12 mouse cellular contexts compared by ENCODE assay signal in genomic region chr4:106949200-106949599, GRCm38 (mm10). TPM values are rescaled to one million over a fixed set of nuclear protein-coding genes. Genes with fewer than 3 reads are reported as not detected.
A peak's percentile ranks its signal among the peaks of the same experiment; 100 is the strongest.
DNase-seq lines count a peak whose midpoint lies in the region; ATAC-seq and TF ChIP-seq lines count a peak whose summit lies in the region.
"Had no signal": no experiment of that assay in that cellular context is flagged by ENCODE, and none has a peak within 500 bp of the region (broad histone marks: within the 10 kb centered on the region; RNA-seq: fewer than 3 reads in every experiment).

No protein-coding gene starts in this region.

- WGBS in embryonic facial prominence, embryonic 12.5 days, result 55% methylated on average over 6 of the region's 6 CpGs
- 59% methylated on average over 6 of the region's 6 CpGs for WGBS in embryonic facial prominence, embryonic 10.5 days
- 63% methylated on average over 6 of the region's 6 CpGs for WGBS in kidney, postnatal 0 days
- WGBS in kidney, adult 2 months, result 82% methylated on average over 6 of the region's 6 CpGs
- 65% methylated on average over 6 of the region's 6 CpGs for WGBS in heart, embryonic 11.5 days (ENCODE audit: insufficient replicate concordance)

- DNase-seq in embryonic facial prominence, embryonic 10.5 days (ENCODE audit: low spot score), result no peak
- DNase-seq in kidney, postnatal 0 days (ENCODE audit: low spot score), result no peak
- no peak for DNase-seq in kidney, adult 2 months
- peak; percentile 51 for DNase-seq in right cerebral cortex, adult 18-20 months
- DNase-seq in right cerebral cortex, postnatal 36 days (ENCODE audit: low spot score in 2 of 2), result no peak
- peak; percentile 57 for DNase-seq in thymus, postnatal 4 days
- DNase-seq: adrenal gland, postnatal 10 days; cerebellum, adult 2 months had no signal

- peaks cover 80% of the 10 kb centered on the region for H3K4me1 ChIP-seq in embryonic facial prominence, embryonic 12.5 days
- peaks cover 89% of the 10 kb centered on the region for H3K4me1 ChIP-seq in embryonic facial prominence, embryonic 10.5 days
- H3K4me1 ChIP-seq in kidney, postnatal 0 days (replicated peaks; ENCODE audit: insufficient read depth, low read length), result peaks cover 22% of the 10 kb centered on the region
- no peaks in the 10 kb centered on the region for H3K4me1 ChIP-seq in kidney, adult 2 months (ENCODE audit: control insufficient read depth, insufficient read depth, low read length)
- H3K4me1 ChIP-seq in heart, embryonic 11.5 days (ENCODE audit: control insufficient read depth, insufficient read depth, low read length), result peaks cover 56% of the 10 kb centered on the region

- no peak for TF ChIP-seq POLR2A in kidney, adult 2 months (IDR thresholded peaks at IDR 0.05; ENCODE audit: low read depth, low read length)

- H3K27ac ChIP-seq in embryonic facial prominence, embryonic 12.5 days, result peak overlapping the region; percentile 41; the same call in 1 of the 2 replicates
- no peak overlapping the region for H3K27ac ChIP-seq in embryonic facial prominence, embryonic 10.5 days (replicated peaks)
- H3K27ac ChIP-seq in kidney, postnatal 0 days, result no peak overlapping the region
- no peak overlapping the region for H3K27ac ChIP-seq in kidney, adult 2 months (ENCODE audit: insufficient read depth, low read depth, low read length)
- H3K27ac ChIP-seq in heart, embryonic 11.5 days (ENCODE audit: low read depth, low read length), result no peak overlapping the region
- H3K27ac ChIP-seq: neural tube, embryonic 12.5 days had no signal

- no peak overlapping the region for H3K4me2 ChIP-seq in embryonic facial prominence, embryonic 12.5 days (replicated peaks)
- H3K4me2 ChIP-seq in kidney, postnatal 0 days (ENCODE audit: low read length), result no peak overlapping the region
- no peak overlapping the region for H3K4me2 ChIP-seq in heart, embryonic 11.5 days
- H3K4me2 ChIP-seq: neural tube, embryonic 12.5 days had no signal

- no peak for ATAC-seq in embryonic facial prominence, embryonic 12.5 days (ENCODE audit: insufficient number of reproducible peaks, insufficient read depth, low FRiP score, low TSS enrichment)
- no peak for ATAC-seq in kidney, postnatal 0 days (replicated peaks; ENCODE audit: low FRiP score, low read depth)
- no peak for ATAC-seq in heart, embryonic 11.5 days (replicated peaks; ENCODE audit: insufficient number of reproducible peaks, low FRiP score, low TSS enrichment)
- ATAC-seq: lung, postnatal 0 days had no signal

- no peak for TF ChIP-seq CTCF in kidney, postnatal 0 days (IDR thresholded peaks at IDR 0.05; ENCODE audit: low read depth)
- no peak for TF ChIP-seq CTCF in kidney, adult 2 months (conservative IDR thresholded peaks at IDR 0.05; ENCODE audit: insufficient read depth, insufficient read length, low read depth, low read length)

- H3K9me3 ChIP-seq in embryonic facial prominence, embryonic 12.5 days, result no peaks in the 10 kb centered on the region
- no peaks in the 10 kb centered on the region for H3K9me3 ChIP-seq in embryonic facial prominence, embryonic 10.5 days
- no peaks in the 10 kb centered on the region for H3K9me3 ChIP-seq in kidney, postnatal 0 days (replicated peaks; ENCODE audit: low read length)
- H3K9me3 ChIP-seq in heart, embryonic 11.5 days (replicated peaks; ENCODE audit: control insufficient read depth, low read length), result no peaks in the 10 kb centered on the region
- H3K9me3 ChIP-seq: neural tube, embryonic 12.5 days had no signal

- no peak overlapping the region for H3K9ac ChIP-seq in embryonic facial prominence, embryonic 12.5 days
- H3K9ac ChIP-seq in kidney, postnatal 0 days (ENCODE audit: low read depth, low read length), result 0 out of 2 replicates have a peak overlapping the region, but pooled peaks have one; percentile 9
- H3K9ac ChIP-seq in heart, embryonic 11.5 days (ENCODE audit: low read depth, low read length), result no peak overlapping the region
- H3K9ac ChIP-seq: neural tube, embryonic 12.5 days had no signal

- H3K4me3 ChIP-seq in embryonic facial prominence, embryonic 12.5 days, result no peak overlapping the region
- no peak overlapping the region for H3K4me3 ChIP-seq in embryonic facial prominence, embryonic 10.5 days
- H3K4me3 ChIP-seq in kidney, postnatal 0 days (replicated peaks; ENCODE audit: low read depth, low read length), result no peak overlapping the region
- H3K4me3 ChIP-seq in kidney, adult 2 months (ENCODE audit: insufficient read depth, low read depth, low read length), result no peak overlapping the region
- no peak overlapping the region for H3K4me3 ChIP-seq in heart, embryonic 11.5 days (ENCODE audit: low read depth, low read length)
- H3K4me3 ChIP-seq: neural tube, embryonic 12.5 days had no signal

- H3K27me3 ChIP-seq in embryonic facial prominence, embryonic 12.5 days, result no peaks in the 10 kb centered on the region
- no peaks in the 10 kb centered on the region for H3K27me3 ChIP-seq in embryonic facial prominence, embryonic 10.5 days (replicated peaks; ENCODE audit: low read depth, poor library complexity, severe bottlenecking)
- no peaks in the 10 kb centered on the region for H3K27me3 ChIP-seq in kidney, postnatal 0 days (ENCODE audit: insufficient read depth, low read length)
- H3K27me3 ChIP-seq in kidney, adult 2 months (replicated peaks; ENCODE audit: control insufficient read depth, insufficient read depth, low read length), result no peaks in the 10 kb centered on the region
- H3K27me3 ChIP-seq in heart, embryonic 11.5 days (ENCODE audit: control insufficient read depth, insufficient read depth, low read length), result no peaks in the 10 kb centered on the region
- H3K27me3 ChIP-seq: neural tube, embryonic 12.5 days had no signal

- H3K36me3 ChIP-seq in embryonic facial prominence, embryonic 12.5 days, result peaks cover 16% of the 10 kb centered on the region
- H3K36me3 ChIP-seq in embryonic facial prominence, embryonic 10.5 days (replicated peaks), result peaks cover 70% of the 10 kb centered on the region
- H3K36me3 ChIP-seq in kidney, postnatal 0 days (ENCODE audit: insufficient read depth, low read length), result no peaks in the 10 kb centered on the region
- no peaks in the 10 kb centered on the region for H3K36me3 ChIP-seq in kidney, adult 2 months (ENCODE audit: control insufficient read depth, insufficient read depth, low read length)
- peaks cover 2% of the 10 kb centered on the region; the same call in 1 of the 2 replicates for H3K36me3 ChIP-seq in heart, embryonic 11.5 days (ENCODE audit: control insufficient read depth, insufficient read depth, low read length)

RNA-seq across cellular contexts. Expression of gene Ssbp3, which starts 38.7 kb away (rescaled TPM):
- polyA plus RNA-seq in embryonic facial prominence, embryonic 12.5 days (2016; fragmentation: Nextera tagmentation; extraction: Ambion mirVana), result 275 and 279 TPM in 2 replicates
- polyA plus RNA-seq in embryonic facial prominence, embryonic 10.5 days (2016; fragmentation: Nextera tagmentation; extraction: Ambion mirVana), result 147 TPM in 2 replicates
- polyA plus RNA-seq in kidney, postnatal 0 days (2015; fragmentation: Nextera tagmentation; extraction: Ambion mirVana), result 62.6 and 68.3 TPM in 2 replicates
- 44.6 and 48.6 TPM in 2 replicates for polyA plus RNA-seq in kidney, adult 2 months (2012; rRNA removed)
- 54.2 and 63.4 TPM in 2 replicates for polyA plus RNA-seq in heart, embryonic 11.5 days (2014; fragmentation: Nextera tagmentation; extraction: Ambion mirVana)

Comparison
In these comparisons a context has a peak if more than half of its experiments do, and no peak if none do; other contexts are left out.
1. DNase-seq: peak in right cerebral cortex, adult 18-20 months (single experiment) and thymus, postnatal 4 days (single experiment); none in embryonic facial prominence, embryonic 10.5 days (single experiment), kidney, postnatal 0 days (single experiment), kidney, adult 2 months (single experiment) and right cerebral cortex, postnatal 36 days (0 of 2).